Mouse (Mus musculus) testis, adult 2 months (tissue): ENCODE results near the gene Kcne4. TPM values are rescaled to one million over a fixed set of nuclear protein-coding genes. Genes with fewer than 3 reads are reported as not detected.

Experiments
- H3K27ac ChIP-seq: fragments of 200-500 bp; 2 replicates; pipeline ENCODE4 v1.5.1; 2012; ENCODE audit warnings: low read depth, low read length; ENCODE audit not compliant: control insufficient read depth, insufficient read depth
- H3K27me3 ChIP-seq: fragments of 200-500 bp; 2 replicates; pipeline ENCODE4 v1.6.1; 2012; ENCODE audit warnings: mild to moderate bottlenecking, low read length, moderate library complexity; ENCODE audit not compliant: control insufficient read depth, insufficient read depth
- H3K36me3 ChIP-seq: fragments of 200-500 bp; 2 replicates; pipeline ENCODE4 v1.6.1; 2012; ENCODE audit warnings: mild to moderate bottlenecking, low read length; ENCODE audit not compliant: control insufficient read depth, insufficient read depth
- H3K4me1 ChIP-seq: fragments of 200-500 bp; 2 replicates; pipeline ENCODE4 v1.6.1; 2012; ENCODE audit warnings: low read length; ENCODE audit not compliant: control insufficient read depth, insufficient read depth
- H3K4me3 ChIP-seq: fragments of 200-500 bp; 2 replicates; pipeline ENCODE4 v1.5.1; 2012; ENCODE audit warnings: low read depth, mild to moderate bottlenecking, low read length, moderate library complexity, mixed read lengths; ENCODE audit not compliant: control insufficient read depth
- CTCF ChIP-seq: fragments of 200-500 bp; IDR thresholded peaks from 2 replicates; pipeline ENCODE4 v1.5.1; 2012; ENCODE audit warnings: low read depth, mild to moderate bottlenecking, inconsistent platforms, low read length, moderate library complexity; ENCODE audit not compliant: control insufficient read depth, insufficient read depth, insufficient replicate concordance
- POLR2A ChIP-seq: fragments of 200-500 bp; IDR thresholded peaks from 2 replicates; pipeline ENCODE4 v1.6.1; 2012; ENCODE audit warnings: low read depth, mild to moderate bottlenecking, inconsistent platforms, low read length, moderate library complexity; ENCODE audit not compliant: control insufficient read depth
- polyA plus RNA-seq: library from polyadenylated mRNA; depleted of rRNA; stranded (reverse); fragments of >200 nt; gene quantifications from 2 replicates; pipeline ENCODE4 v1.2.3, GENCODE M21; 2012

Gene Kcne4
- polyA plus RNA-seq, 1 experiment: 0.96 TPM

- H3K4me1 ChIP-seq: peaks cover 6% of the 10 kb centered on the region
- no peaks in the 10 kb centered on the region for H3K36me3 ChIP-seq
- peak overlapping the region; percentile 19 for H3K4me3 ChIP-seq
- TF ChIP-seq CTCF (no peak), POLR2A (no peak)
- H3K27me3 ChIP-seq: no peaks in the 10 kb centered on the region
- no peak overlapping the region for H3K27ac ChIP-seq
Measured at GRCm38 (mm10) chr1:78817756-78818155, 1.2 kb downstream of the Kcne4 start.

GRCm38 (mm10) chr1:78818630-78819526, 2.3 kb downstream of the Kcne4 start:
- TF ChIP-seq CTCF (no peak), POLR2A (no peak)
- Histone ChIP-seq H3K27me3 (no peaks in the 10 kb centered on the region), H3K4me1 (peaks cover 6% of the 10 kb centered on the region), H3K27ac (peak overlapping the region; percentile 45; the same call in 1 of the 2 replicates), H3K4me3 (no peak overlapping the region), H3K36me3 (no peaks in the 10 kb centered on the region)

- H3K36me3 ChIP-seq: no peaks in the 10 kb centered on the region
- H3K27me3 ChIP-seq: no peaks in the 10 kb centered on the region
- peaks cover 6% of the 10 kb centered on the region for H3K4me1 ChIP-seq
- H3K4me3 ChIP-seq: no peak overlapping the region
- TF ChIP-seq POLR2A (no peak), CTCF (no peak)
- no peak overlapping the region for H3K27ac ChIP-seq
Measured at GRCm38 (mm10) chr1:78819592-78819991, 3.0 kb downstream of the Kcne4 start.

GRCm38 (mm10) chr1:78820176-78820575, 3.6 kb downstream of the Kcne4 start:
- Histone ChIP-seq H3K4me1 (peaks cover 6% of the 10 kb centered on the region), H3K36me3 (no peaks in the 10 kb centered on the region), H3K27me3 (no peaks in the 10 kb centered on the region), H3K27ac (0 out of 2 replicates have a peak overlapping the region, but pooled peaks have one; percentile 23), H3K4me3 (no peak overlapping the region)
- no peak for TF ChIP-seq CTCF
- no peak for TF ChIP-seq POLR2A

GRCm38 (mm10) chr1:78821111-78821510, 4.6 kb downstream of the Kcne4 start:
- Histone ChIP-seq H3K27me3 (no peaks in the 10 kb centered on the region), H3K27ac (peak overlapping the region; percentile 71), H3K36me3 (no peaks in the 10 kb centered on the region), H3K4me3 (no peak overlapping the region), H3K4me1 (peaks cover 6% of the 10 kb centered on the region)
- TF ChIP-seq CTCF (no peak), POLR2A (no peak)

GRCm38 (mm10) chr1:78821733-78822430, 5.3 kb downstream of the Kcne4 start:
- Histone ChIP-seq H3K4me1 (peaks cover 6% of the 10 kb centered on the region), H3K27me3 (no peaks in the 10 kb centered on the region), H3K4me3 (no peak overlapping the region), H3K27ac (peak overlapping the region; percentile 71), H3K36me3 (no peaks in the 10 kb centered on the region)
- TF ChIP-seq CTCF (no peak), POLR2A (no peak)

GRCm38 (mm10) chr1:78825246-78825645, 8.7 kb downstream of the Kcne4 start:
- Histone ChIP-seq H3K27ac (no peak overlapping the region), H3K27me3 (no peaks in the 10 kb centered on the region), H3K4me1 (peaks cover 6% of the 10 kb centered on the region), H3K36me3 (no peaks in the 10 kb centered on the region), H3K4me3 (no peak overlapping the region)
- TF ChIP-seq CTCF: no peak
- TF ChIP-seq POLR2A: no peak
